Mouse (Mus musculus) liver, postnatal 0 days (tissue): ENCODE data around the gene Crybb1. TPM values are rescaled to one million over a fixed set of nuclear protein-coding genes. Genes with fewer than 3 reads are reported as not detected.

ENCODE experiments used
- ATAC-seq: fragments of 200-750 bp; cut with Nextera tagmentation; 2 replicates; pipeline ENCODE4 v1.8.0; 2017; ENCODE audit warnings: mild to moderate bottlenecking, moderate library complexity
- DNase-seq: peaks from one replicate; pipeline ENCODE4 v3.0.0-alpha.2; 2016
- H3K27ac ChIP-seq: fragments of 300-500 bp; sonication (generic); 2 replicates; pipeline ENCODE4 v1.5.1; 2014; ENCODE audit warnings: antibody characterized with exemption, moderate library complexity, mild to moderate bottlenecking, low read depth
- H3K27me3 ChIP-seq: fragments of 300-500 bp; sonication (generic); 2 replicates; pipeline ENCODE4 v1.6.1; 2014; ENCODE audit warnings: low read length, control low read depth, mixed read lengths; ENCODE audit not compliant: insufficient read depth
- H3K36me3 ChIP-seq: fragments of 300-500 bp; sonication (generic); replicated peaks from 2 replicates; pipeline ENCODE4 v1.6.1; 2014; ENCODE audit warnings: mild to moderate bottlenecking, control low read depth, low read length, moderate library complexity, mixed read lengths; ENCODE audit not compliant: insufficient read depth
- H3K4me1 ChIP-seq: fragments of 300-500 bp; sonication (generic); 2 replicates; pipeline ENCODE4 v1.6.1; 2014; ENCODE audit warnings: antibody characterized with exemption, mild to moderate bottlenecking, control low read depth; ENCODE audit not compliant: insufficient read depth
- H3K4me2 ChIP-seq: fragments of 300-500 bp; sonication (generic); 2 replicates; pipeline ENCODE4 v1.6.1; 2014; ENCODE audit warnings: low read depth, mild to moderate bottlenecking, low read length, moderate library complexity, mixed read lengths
- H3K4me3 ChIP-seq: fragments of 300-500 bp; sonication (generic); 2 replicates; pipeline ENCODE4 v1.5.1; 2014; ENCODE audit warnings: low read depth, low read length
- H3K9ac ChIP-seq: fragments of 300-500 bp; sonication (generic); replicated peaks from 2 replicates; pipeline ENCODE4 v1.6.1; 2014; ENCODE audit warnings: mild to moderate bottlenecking, moderate library complexity
- H3K9me3 ChIP-seq: fragments of 300-500 bp; sonication (generic); 2 replicates; pipeline ENCODE4 v1.6.1; 2016; ENCODE audit warnings: mild to moderate bottlenecking, control low read depth, low read length, mixed read lengths
- CTCF ChIP-seq: sonication (generic); IDR thresholded peaks from 2 replicates; pipeline ENCODE4 v1.5.1; 2016; ENCODE audit warnings: antibody characterized with exemption, low read depth
- EP300 ChIP-seq: IDR thresholded peaks from 2 replicates; pipeline ENCODE4 v1.6.1; 2016; ENCODE audit warnings: antibody characterized with exemption, low read depth, mild to moderate bottlenecking
- WGBS: fragments of 180-500 bp; shearing (Covaris S2); extraction: QIAGEN DNeasy Blood & Tissue Kit; methylation state at CpG from one replicate; pipeline ENCODE4 v1.1.7; 2014; ENCODE audit not compliant: insufficient replicate concordance; 5-methylcytosine and 5-hydroxymethylcytosine counted together
- polyA plus RNA-seq: library from polyadenylated mRNA; unstranded; fragments of >200 nt; fragmentation: Nextera tagmentation; extraction: Ambion mirVana; gene quantifications from 2 replicates; pipeline ENCODE4 v1.2.1, GENCODE M21; 2015

Gene Crybb1
- polyA plus RNA-seq, 1 experiment from 2014 or later, result 0.33 TPM

DNA sequence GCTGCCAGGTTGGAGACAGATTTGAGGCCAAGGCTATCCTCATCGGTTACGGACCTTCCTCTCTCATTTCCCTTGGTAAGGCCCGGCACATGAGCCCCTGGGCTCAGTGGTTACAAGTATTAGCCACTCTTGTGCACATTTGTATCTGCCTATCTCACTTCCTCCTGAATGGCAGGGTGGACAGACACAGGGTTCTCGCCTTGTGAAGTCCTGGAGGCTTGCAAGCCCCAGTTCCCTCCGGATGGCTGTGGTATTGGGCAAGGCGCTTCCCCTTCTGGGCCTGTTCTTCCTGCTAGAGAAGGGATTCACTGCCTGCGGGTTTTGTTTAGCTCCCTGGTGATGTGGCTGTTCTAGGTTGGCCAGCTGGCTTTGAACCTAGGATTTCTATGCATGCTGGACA, 24.5 kb downstream of the Crybb1 start:
- H3K4me1 ChIP-seq, result peaks cover 85% of the 10 kb centered on the region
- ATAC-seq (no peak), DNase-seq (peak; percentile 64)
- H3K4me3 ChIP-seq, result peak overlapping the region; percentile 22; the same call in 1 of the 2 replicates
- no peaks in the 10 kb centered on the region for H3K27me3 ChIP-seq
- no peaks in the 10 kb centered on the region for H3K9me3 ChIP-seq
- peak overlapping the region; percentile 79 for H3K4me2 ChIP-seq
- no peak for TF ChIP-seq CTCF
- no peak for TF ChIP-seq EP300
- H3K36me3 ChIP-seq, result peaks cover 3% of the 10 kb centered on the region; the same call in 1 of the 2 replicates
- peak overlapping the region; percentile 46 for H3K9ac ChIP-seq
- WGBS, result 41% methylated on average over 7 of the region's 7 CpGs
- H3K27ac ChIP-seq, result peak overlapping the region; percentile 85

DNA sequence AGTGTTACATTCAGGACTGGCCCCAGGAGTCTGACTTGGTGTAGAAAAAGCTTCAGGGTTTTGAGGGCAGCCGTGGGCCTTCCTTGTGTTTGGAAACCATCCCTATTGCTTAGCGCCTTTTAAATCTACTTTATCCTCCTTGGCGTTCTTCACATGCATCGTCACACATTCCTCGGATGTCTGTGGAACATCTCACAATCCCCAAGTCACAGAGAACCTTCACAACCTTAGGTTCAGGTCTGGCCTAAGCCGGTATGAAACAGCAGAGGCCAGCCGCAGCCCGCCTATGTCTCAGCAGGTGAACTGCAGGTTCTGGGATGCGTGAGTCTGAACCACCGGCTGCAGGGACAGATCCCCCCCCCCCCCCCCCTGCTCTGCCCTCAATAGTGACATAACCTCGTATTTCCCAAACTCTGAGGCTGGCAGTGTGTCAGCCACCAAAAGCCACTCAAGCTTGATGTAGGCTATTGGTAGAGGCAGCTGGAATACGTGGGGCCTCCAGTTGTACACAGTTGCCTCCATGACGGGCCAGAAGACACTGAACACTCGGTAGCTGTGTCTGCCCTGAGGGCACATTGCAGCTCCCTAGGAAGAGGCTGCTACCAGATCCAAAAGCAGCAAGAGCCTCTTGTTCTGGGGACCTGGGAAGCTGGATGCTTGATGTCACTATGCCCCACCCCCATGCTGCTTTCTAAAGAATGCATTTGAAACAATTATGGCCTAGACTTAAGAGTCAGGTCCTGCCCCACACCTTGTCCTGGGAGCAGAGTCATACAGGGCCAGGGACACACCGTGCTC, 25.4 kb downstream of the Crybb1 start:
- H3K4me2 ChIP-seq, result peak overlapping the region; percentile 79
- ATAC-seq, result no peak

DNA sequence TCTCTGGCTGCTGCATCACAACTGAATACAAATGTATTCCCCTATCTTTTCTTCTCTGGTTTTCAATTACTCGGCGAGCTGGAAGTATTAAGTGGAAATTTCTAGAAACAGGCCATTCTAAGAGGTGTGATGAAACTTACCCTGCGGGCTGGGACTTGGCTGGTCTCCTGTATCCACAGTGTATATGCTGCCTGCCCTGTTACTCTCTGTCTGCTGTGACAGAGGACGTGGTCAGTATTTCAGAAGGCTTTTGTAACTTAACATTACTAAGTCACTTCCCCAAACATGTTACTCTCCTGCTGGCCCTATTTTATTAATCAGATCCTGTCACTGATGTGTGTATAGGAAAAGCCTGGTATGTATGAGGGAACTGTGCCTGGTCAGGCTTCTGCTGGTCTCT, 26.1 kb downstream of the Crybb1 start:
- H3K9ac ChIP-seq, result no peak overlapping the region
- peak overlapping the region; percentile 85 for H3K27ac ChIP-seq
- H3K27me3 ChIP-seq, result no peaks in the 10 kb centered on the region
- 51% methylated on average over 4 of the region's 4 CpGs for WGBS
- H3K9me3 ChIP-seq, result no peaks in the 10 kb centered on the region
- peaks cover 3% of the 10 kb centered on the region; the same call in 1 of the 2 replicates for H3K36me3 ChIP-seq
- no peak overlapping the region for H3K4me3 ChIP-seq
- H3K4me2 ChIP-seq, result peak overlapping the region; percentile 79
- DNase-seq, result no peak
- ATAC-seq, result no peak
- TF ChIP-seq CTCF (no peak), EP300 (no peak)
- H3K4me1 ChIP-seq, result peaks cover 87% of the 10 kb centered on the region

More for the DNA sequence above, 25.4 kb downstream of the Crybb1 start:
- no peak for DNase-seq
- Histone ChIP-seq H3K36me3 (peaks cover 3% of the 10 kb centered on the region; the same call in 1 of the 2 replicates), H3K9me3 (no peaks in the 10 kb centered on the region), H3K4me3 (no peak overlapping the region), H3K27ac (peak overlapping the region; percentile 85), H3K4me1 (peaks cover 81% of the 10 kb centered on the region), H3K27me3 (no peaks in the 10 kb centered on the region), H3K9ac (peak overlapping the region; percentile 46; the same call in 1 of the 2 replicates)
- TF ChIP-seq CTCF (no peak), EP300 (no peak)
- WGBS, result 58% methylated on average over 15 of the region's 15 CpGs

DNA sequence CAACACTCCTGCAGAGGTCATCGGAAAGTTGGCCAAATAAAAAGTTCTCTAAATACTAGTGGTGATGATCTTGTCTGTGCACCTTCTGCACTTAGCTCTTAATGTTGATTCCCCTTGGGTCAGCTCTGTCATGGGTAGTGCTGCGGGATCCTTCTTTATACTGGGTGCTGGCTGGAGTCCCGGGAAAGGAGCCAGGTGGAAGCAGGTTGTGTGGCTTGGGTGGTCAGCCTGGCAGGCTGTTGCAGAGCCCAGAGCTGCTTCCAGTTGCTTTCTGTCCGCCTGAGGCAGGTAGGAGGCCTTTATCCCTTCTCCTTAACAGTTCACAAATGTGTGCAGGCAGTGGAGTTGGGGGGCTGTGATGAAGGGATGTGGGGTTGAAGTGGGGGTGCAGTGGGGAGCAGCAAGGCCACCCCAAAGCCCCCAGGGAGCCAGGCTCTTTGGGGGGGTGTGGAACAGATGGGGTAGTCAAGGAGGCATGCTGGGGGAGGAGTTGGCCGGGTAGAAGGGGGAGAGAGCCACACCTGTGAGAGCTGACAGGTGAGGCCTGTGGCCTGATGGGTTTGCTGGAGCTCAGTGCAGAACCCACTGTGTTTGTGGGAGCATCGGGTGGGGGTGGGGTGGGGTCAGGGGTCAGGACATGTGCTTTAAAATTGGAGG, 26.6 kb downstream of the Crybb1 start:
- Histone ChIP-seq H3K27me3 (no peaks in the 10 kb centered on the region), H3K27ac (peak overlapping the region; percentile 85), H3K9me3 (no peaks in the 10 kb centered on the region), H3K9ac (peak overlapping the region; percentile 27; the same call in 1 of the 2 replicates), H3K4me2 (peak overlapping the region; percentile 46), H3K4me3 (no peak overlapping the region), H3K4me1 (peaks cover 93% of the 10 kb centered on the region), H3K36me3 (peaks cover 3% of the 10 kb centered on the region; the same call in 1 of the 2 replicates)
- 46% methylated on average over 6 of the region's 6 CpGs for WGBS
- no peak for TF ChIP-seq EP300
- TF ChIP-seq CTCF, result no peak
- ATAC-seq (no peak), DNase-seq (no peak)

DNA sequence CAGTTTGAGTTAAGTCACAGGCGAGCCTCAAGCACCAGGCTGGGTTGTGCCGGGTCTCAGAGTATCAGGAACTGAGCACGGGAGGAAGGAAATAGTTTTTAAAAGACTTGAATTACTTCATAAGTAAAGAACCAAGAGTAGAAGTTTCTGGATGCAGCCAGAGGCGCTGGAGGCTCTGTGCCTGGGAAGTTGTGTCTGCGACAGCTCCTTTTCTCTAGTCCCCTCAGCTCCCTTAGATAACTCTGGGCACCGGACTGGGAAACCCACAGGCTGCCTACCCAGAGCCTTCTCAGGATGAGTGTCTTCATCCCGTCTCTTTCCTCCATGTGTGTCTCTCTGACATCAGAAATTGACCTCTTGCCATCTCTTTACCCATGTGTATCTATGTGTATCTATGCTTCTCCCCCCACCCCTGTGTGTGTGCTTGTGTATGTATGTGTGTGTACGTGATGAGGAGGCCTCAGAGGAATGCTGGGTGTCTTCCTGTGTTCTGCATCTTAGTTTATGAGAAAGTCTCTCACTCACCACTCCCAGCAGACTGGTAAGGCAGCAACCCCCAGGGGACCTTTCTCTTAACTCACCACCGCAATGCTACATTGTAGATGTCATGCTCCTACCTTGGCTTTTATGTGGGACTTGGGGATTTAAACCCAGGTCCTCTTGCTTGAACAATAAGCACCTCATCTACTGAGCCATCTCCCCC, 27.3 kb downstream of the Crybb1 start:
- no peak for DNase-seq
- no peak for ATAC-seq
- Histone ChIP-seq H3K9ac (no peak overlapping the region; the same call in 1 of the 2 replicates), H3K4me2 (peak overlapping the region; percentile 46), H3K36me3 (peaks cover 3% of the 10 kb centered on the region; the same call in 1 of the 2 replicates), H3K4me1 (peaks cover 92% of the 10 kb centered on the region), H3K27me3 (no peaks in the 10 kb centered on the region), H3K4me3 (no peak overlapping the region), H3K9me3 (no peaks in the 10 kb centered on the region), H3K27ac (peak overlapping the region; percentile 85)
- WGBS, result 23% methylated on average over 9 of the region's 9 CpGs
- TF ChIP-seq CTCF (no peak), EP300 (no peak)
